Mouse (Mus musculus): ENCODE results near the gene Asf1a. TPM values are rescaled to one million over a fixed set of nuclear protein-coding genes. Genes with fewer than 3 reads are reported as not detected.
A peak's percentile ranks its signal among the peaks of the same experiment; 100 is the strongest.

The Asf1a gene
- 20.2 to 27.3 TPM (median 24.3 TPM) in 3 replicates for total RNA-seq (2017)

- ATAC-seq (replicated peaks; ENCODE audit: insufficient number of reproducible peaks, low FRiP score, low TSS enrichment, poor library complexity, severe bottlenecking): peak; percentile 93
These were observed at the start of gene Asf1a for GRCm38 (mm10) chr10:53596677-53597120. Asf1a (plus strand) TSS chr10:53596757.

GRCm38 (mm10) chr10:53562001-53562400 is 34.6 kb upstream of the Asf1a start:
- ATAC-seq (replicated peaks; ENCODE audit: insufficient number of reproducible peaks, low FRiP score, low TSS enrichment, poor library complexity, severe bottlenecking): no peak

- ATAC-seq (replicated peaks; ENCODE audit: insufficient number of reproducible peaks, low FRiP score, low TSS enrichment, poor library complexity, severe bottlenecking): no peak
These were observed 31.0 kb upstream of the Asf1a start for GRCm38 (mm10) chr10:53565538-53565937.

DNA sequence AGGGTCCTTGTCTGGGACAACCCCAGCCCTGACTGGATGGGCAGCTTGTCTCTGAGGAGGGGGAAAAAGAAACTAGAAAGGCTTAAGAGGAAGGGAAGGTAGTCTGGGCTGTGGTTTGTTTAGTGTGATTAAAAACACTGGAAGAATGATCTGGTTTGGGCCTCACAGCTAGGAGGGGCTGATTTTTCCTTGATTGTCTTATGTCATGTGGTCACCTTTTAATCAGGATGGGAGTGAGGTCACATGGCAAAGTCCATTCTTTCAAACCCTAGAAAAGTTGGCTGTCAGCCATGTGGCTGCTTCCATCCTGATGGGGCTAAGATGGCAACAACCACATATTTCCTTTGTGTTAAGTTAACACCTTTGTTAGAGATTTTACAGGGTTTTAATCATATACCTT is 28.0 kb upstream of the Asf1a start:
- no peak for ATAC-seq (replicated peaks; ENCODE audit: insufficient number of reproducible peaks, low FRiP score, low TSS enrichment, poor library complexity, severe bottlenecking)

DNA sequence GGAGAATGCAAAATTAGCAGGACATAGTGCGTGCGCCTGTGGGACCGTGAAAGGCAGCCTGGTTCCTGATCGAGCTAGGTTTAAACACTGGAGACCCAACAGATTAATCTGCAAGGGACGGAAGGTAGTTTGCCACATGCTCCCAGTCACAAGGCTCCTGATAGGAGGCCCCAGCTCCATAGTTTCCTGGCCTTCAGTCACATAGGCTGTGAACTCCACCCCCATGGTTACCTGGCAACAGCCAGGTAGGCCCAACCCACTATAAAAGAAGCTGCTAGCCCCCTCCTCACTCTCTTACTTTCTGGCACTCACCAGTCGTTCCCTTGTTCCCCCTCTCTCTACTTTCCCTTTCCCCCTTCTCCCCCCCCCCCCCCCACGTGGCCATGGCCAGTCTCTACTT is 16.4 kb upstream of the Asf1a start:
- ATAC-seq (replicated peaks; ENCODE audit: insufficient number of reproducible peaks, low FRiP score, low TSS enrichment, poor library complexity, severe bottlenecking): no peak

GRCm38 (mm10) chr10:53580621-53581081 is 15.9 kb upstream of the Asf1a start:
- ATAC-seq (replicated peaks; ENCODE audit: insufficient number of reproducible peaks, low FRiP score, low TSS enrichment, poor library complexity, severe bottlenecking): peak; percentile 59; the same call in 1 of the 2 replicates

- ATAC-seq (replicated peaks; ENCODE audit: insufficient number of reproducible peaks, low FRiP score, low TSS enrichment, poor library complexity, severe bottlenecking): no peak
These were observed 15.5 kb upstream of the Asf1a start for GRCm38 (mm10) chr10:53581087-53581486.

DNA sequence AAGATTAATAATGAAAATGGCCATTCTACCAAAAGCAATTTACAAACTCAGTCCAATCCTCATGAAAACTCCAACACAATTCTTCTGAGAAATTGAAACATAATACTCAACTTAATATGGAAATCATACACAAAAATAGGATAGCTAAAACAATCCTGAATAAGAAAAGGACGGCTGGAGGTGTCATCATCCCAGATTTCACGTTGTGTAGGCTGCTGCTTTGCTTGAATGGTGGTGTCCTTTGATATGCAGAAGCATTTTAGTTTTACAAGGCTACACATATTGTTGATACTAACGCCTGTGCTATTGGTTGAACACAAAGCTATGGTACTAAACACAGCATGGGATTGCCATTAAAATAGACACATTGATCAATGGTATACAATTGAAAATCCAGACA is 10.8 kb upstream of the Asf1a start:
- ATAC-seq (replicated peaks; ENCODE audit: insufficient number of reproducible peaks, low FRiP score, low TSS enrichment, poor library complexity, severe bottlenecking): no peak

GRCm38 (mm10) chr10:53595744-53596676 is 547 bp upstream of the Asf1a start:
- peak; percentile 30 for ATAC-seq (replicated peaks; ENCODE audit: insufficient number of reproducible peaks, low FRiP score, low TSS enrichment, poor library complexity, severe bottlenecking)

GRCm38 (mm10) chr10:53597121-53597881 is 744 bp downstream of the Asf1a start:
- no peak for ATAC-seq (replicated peaks; ENCODE audit: insufficient number of reproducible peaks, low FRiP score, low TSS enrichment, poor library complexity, severe bottlenecking)

- ATAC-seq (replicated peaks; ENCODE audit: insufficient number of reproducible peaks, low FRiP score, low TSS enrichment, poor library complexity, severe bottlenecking): no peak
These were observed 2.3 kb downstream of the Asf1a start for GRCm38 (mm10) chr10:53598821-53599220.

DNA sequence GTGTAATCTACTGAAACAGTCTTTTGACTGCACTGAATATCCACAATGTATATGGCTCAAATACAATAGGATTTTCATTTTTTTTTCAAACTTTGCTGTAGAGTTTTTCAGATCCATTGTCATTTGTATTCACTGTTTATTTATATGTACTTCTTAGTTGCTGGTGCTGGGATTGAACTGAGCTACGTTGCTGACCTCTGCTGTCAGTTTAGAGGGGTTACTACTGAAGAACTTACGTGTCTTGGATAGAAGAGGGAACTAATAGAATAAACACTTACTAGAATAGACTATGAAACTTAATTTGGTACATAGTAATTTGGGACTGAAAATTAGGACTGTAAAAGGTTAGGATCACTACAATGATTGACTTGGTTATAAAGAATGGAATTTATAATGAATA is 8.8 kb downstream of the Asf1a start:
- no peak for ATAC-seq (replicated peaks; ENCODE audit: insufficient number of reproducible peaks, low FRiP score, low TSS enrichment, poor library complexity, severe bottlenecking)

DNA sequence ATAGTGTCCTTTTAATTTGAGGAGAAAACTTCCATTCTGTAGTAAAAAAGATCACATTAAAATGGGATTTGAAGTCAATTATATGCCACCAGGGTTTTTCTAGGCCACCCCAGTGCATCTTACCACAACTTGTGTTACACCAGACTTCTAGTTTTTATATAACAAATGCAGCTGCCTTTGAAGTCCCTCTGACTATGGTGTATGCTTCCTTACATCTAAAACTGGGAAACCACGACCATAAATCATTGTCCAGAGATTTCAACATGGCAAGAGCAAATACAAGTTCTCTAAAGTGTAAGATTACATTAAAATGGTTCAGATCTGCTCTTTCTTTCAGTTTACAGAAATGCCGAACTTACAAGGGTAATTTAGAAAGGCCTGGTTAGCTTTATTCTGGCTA is 11.7 kb downstream of the Asf1a start:
- no peak for ATAC-seq (replicated peaks; ENCODE audit: insufficient number of reproducible peaks, low FRiP score, low TSS enrichment, poor library complexity, severe bottlenecking)

DNA sequence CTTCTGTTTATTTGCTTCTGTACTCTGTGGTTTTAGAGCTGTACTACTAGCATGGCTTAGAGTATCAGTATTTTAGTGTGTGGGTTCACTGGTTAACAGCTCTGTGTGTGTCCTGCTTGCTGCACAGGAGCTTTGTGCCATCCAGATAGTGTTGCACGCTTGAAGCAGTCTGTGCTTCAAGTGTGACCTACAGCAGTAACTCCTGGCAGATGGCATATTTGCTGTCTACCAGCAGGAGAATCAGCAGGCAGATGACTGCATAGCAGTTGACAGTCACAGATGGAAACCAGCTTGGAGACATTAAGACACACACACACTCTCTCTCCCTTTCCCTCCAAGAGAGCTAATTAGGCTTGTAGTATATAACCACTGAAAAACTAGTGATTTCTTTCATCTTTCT is 15.6 kb downstream of the Asf1a start:
- no peak for ATAC-seq (replicated peaks; ENCODE audit: insufficient number of reproducible peaks, low FRiP score, low TSS enrichment, poor library complexity, severe bottlenecking)

GRCm38 (mm10) chr10:53613955-53614354 is 17.4 kb downstream of the Asf1a start:
- no peak for ATAC-seq (replicated peaks; ENCODE audit: insufficient number of reproducible peaks, low FRiP score, low TSS enrichment, poor library complexity, severe bottlenecking)

- peak; percentile 62 for ATAC-seq (replicated peaks; ENCODE audit: insufficient number of reproducible peaks, low FRiP score, low TSS enrichment, poor library complexity, severe bottlenecking)
These were observed 19.5 kb downstream of the Asf1a start for GRCm38 (mm10) chr10:53615850-53616616.

DNA sequence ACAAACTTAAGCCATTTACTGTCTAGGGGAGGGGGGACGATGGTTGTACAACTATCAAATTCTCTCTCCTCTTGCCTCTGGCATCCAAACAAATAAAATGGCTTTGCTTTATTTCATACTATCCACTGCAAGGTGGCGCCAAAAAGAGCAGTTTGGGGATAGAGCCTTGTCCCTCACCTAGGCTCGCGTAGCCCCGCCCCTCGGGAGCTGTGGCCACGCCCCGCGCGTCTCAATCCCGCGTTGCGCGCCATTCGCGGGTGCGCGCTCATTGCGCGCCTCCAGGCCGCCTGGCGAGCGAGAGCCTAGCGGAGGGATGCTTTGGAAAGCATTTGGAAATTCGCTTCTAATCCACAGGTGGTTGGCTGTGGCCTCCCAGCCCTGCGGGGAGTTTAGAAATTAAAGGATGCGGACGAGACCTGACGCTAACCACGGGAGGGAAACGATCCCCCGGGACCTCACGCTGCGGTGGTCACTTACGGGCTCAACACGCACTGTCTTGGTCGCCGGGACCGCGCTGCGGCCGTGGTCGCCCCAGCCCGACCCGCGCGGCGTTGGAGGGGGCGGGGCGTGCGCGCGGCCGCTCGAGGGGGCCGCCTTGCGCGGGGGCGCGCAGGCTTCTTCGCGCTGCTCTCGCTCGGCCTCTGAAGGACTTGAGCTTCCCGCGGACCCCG is 32.8 kb downstream of the Asf1a start:
- peak; percentile 70 for ATAC-seq (replicated peaks; ENCODE audit: insufficient number of reproducible peaks, low FRiP score, low TSS enrichment, poor library complexity, severe bottlenecking)

DNA sequence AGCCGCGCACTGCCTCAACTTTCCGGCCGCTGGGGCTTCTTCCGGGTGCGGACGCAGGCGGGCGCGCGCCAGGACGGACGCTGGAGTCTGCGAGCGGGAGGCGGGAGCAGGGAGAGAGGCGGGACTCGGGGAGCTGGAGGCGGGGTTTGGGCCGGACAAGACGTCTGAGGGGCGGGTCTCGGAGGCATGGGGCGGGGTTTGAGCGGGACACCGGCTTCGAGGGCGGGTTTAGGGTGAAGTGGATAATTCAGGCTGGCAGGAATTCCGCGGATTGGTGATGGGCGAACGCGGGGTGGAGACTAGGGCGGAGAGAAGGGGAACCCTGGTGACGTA is 33.3 kb downstream of the Asf1a start:
- peak; percentile 91 for ATAC-seq (replicated peaks; ENCODE audit: insufficient number of reproducible peaks, low FRiP score, low TSS enrichment, poor library complexity, severe bottlenecking)
